Mouse (Mus musculus) retina, postnatal 1 day (tissue): ENCODE measurements around the gene Slc25a53.
"Not testable (repeated sequence)": the region's sequence is repeated elsewhere in the genome, so short reads cannot be mapped to it uniquely, and the experiment has no call there.

Experiments
- DNase-seq: peaks from one replicate; pipeline ENCODE4 v3.0.0-alpha.2; 2012

Slc25a53 gene

GRCm38 (mm10) chrX:136958300-136958699 is 79.8 kb downstream of the Slc25a53 start:
- not testable (repeated sequence) for DNase-seq

- DNase-seq: peak; percentile 86
These were observed 80.4 kb downstream of the Slc25a53 start for GRCm38 (mm10) chrX:136957583-136958279.

GRCm38 (mm10) chrX:136937985-136938384 is 100.1 kb downstream of the Slc25a53 start:
- no peak for DNase-seq
